Mouse (Mus musculus) forebrain, embryonic 16.5 days (tissue): ENCODE measurements at regions not wholly inside any gene's neighbourhood (a gene's known extent, or its start where the extent isn't known, plus 50 kb on each side); places are given as distances from the start of the nearest gene placed in this dataset.

ENCODE experiments used
- ATAC-seq: fragments of 200-750 bp; cut with Nextera tagmentation; 2 replicates; pipeline ENCODE4 v1.8.0; 2017; ENCODE audit warnings: mild to moderate bottlenecking, moderate library complexity
- H3K27ac ChIP-seq: fragments of 300-500 bp; sonication (generic); 2 replicates; pipeline ENCODE4 v1.5.1; 2014; ENCODE audit warnings: low read length, control low read depth
- H3K27me3 ChIP-seq: fragments of 300-500 bp; sonication (generic); replicated peaks from 2 replicates; pipeline ENCODE4 v1.6.1; 2014; ENCODE audit warnings: low read length; ENCODE audit not compliant: control insufficient read depth, insufficient read depth
- H3K36me3 ChIP-seq: fragments of 300-500 bp; sonication (generic); 2 replicates; pipeline ENCODE4 v1.6.1; 2014; ENCODE audit not compliant: control insufficient read depth, insufficient read depth
- H3K4me1 ChIP-seq: fragments of 300-500 bp; sonication (generic); replicated peaks from 2 replicates; pipeline ENCODE4 v1.6.1; 2014; ENCODE audit warnings: low read length; ENCODE audit not compliant: control insufficient read depth, insufficient read depth
- H3K4me2 ChIP-seq: fragments of 300-500 bp; sonication (generic); 2 replicates; pipeline ENCODE4 v1.6.1; 2014; ENCODE audit warnings: mild to moderate bottlenecking, low read length, control low read depth
- H3K4me3 ChIP-seq: fragments of 300-500 bp; sonication (generic); replicated peaks from 2 replicates; pipeline ENCODE4 v1.5.1; 2014; ENCODE audit warnings: mild to moderate bottlenecking, low read length, control low read depth
- H3K9ac ChIP-seq: fragments of 300-500 bp; sonication (generic); replicated peaks from 2 replicates; pipeline ENCODE4 v1.6.1; 2014; ENCODE audit warnings: low read depth, low read length, control low read depth
- H3K9me3 ChIP-seq: fragments of 300-500 bp; sonication (generic); 2 replicates; pipeline ENCODE4 v1.6.1; 2016; ENCODE audit warnings: low read length; ENCODE audit not compliant: control insufficient read depth
- WGBS: fragments of 180-500 bp; shearing (Covaris S2); extraction: QIAGEN DNeasy Blood & Tissue Kit; methylation state at CpG from one replicate; pipeline ENCODE4 v1.1.7; 2014; 5-methylcytosine and 5-hydroxymethylcytosine counted together

GRCm38 (mm10) chr6:28184781-28185180, 49.8 kb upstream of the Grm8 start:
- Histone ChIP-seq H3K4me3 (no peak overlapping the region), H3K4me1 (no peaks in the 10 kb centered on the region), H3K9me3 (no peaks in the 10 kb centered on the region), H3K4me2 (no peak overlapping the region), H3K27me3 (no peaks in the 10 kb centered on the region), H3K9ac (no peak overlapping the region), H3K27ac (no peak overlapping the region), H3K36me3 (no peaks in the 10 kb centered on the region)
- WGBS: 69% methylated on average over 5 of the region's 5 CpGs
- peak; percentile 55 for ATAC-seq
